Mouse (Mus musculus): ENCODE data around the gene Map2k7. TPM values are rescaled to one million over a fixed set of nuclear protein-coding genes. Genes with fewer than 3 reads are reported as not detected.
"Not testable (repeated sequence)": the region's sequence is repeated elsewhere in the genome, so short reads cannot be mapped to it uniquely, and the experiment has no call there.

The Map2k7 gene
- total RNA-seq, 1 experiment from 2014 or later, result 51.6 TPM

- no peak for ATAC-seq (replicated peaks in 1 of 2; ENCODE audit: insufficient read depth in 1 of 2, low FRiP score in 2 of 2, low TSS enrichment in 1 of 2, low read depth in 1 of 2, poor library complexity in 2 of 2, severe bottlenecking in 2 of 2)
These were observed 13.7 kb downstream of the Map2k7 start for GRCm38 (mm10) chr8:4252116-4252760.

GRCm38 (mm10) chr8:4252934-4253841 lies 14.6 kb downstream of the Map2k7 start, which contains the start of gene Snapc2:
Gene Snapc2, plus strand, starts transcription at chr8:4253080.
- ATAC-seq (replicated peaks in 1 of 2; ENCODE audit: insufficient read depth in 1 of 2, low FRiP score in 2 of 2, low TSS enrichment in 1 of 2, low read depth in 1 of 2, poor library complexity in 2 of 2, severe bottlenecking in 2 of 2), result peak; percentile 85 to 93

- ATAC-seq (replicated peaks in 1 of 2; ENCODE audit: insufficient read depth in 1 of 2, low FRiP score in 2 of 2, low TSS enrichment in 1 of 2, low read depth in 1 of 2, poor library complexity in 2 of 2, severe bottlenecking in 2 of 2), result no peak
These were observed 15.5 kb downstream of the Map2k7 start for GRCm38 (mm10) chr8:4254001-4254400.

- not testable (repeated sequence) for ATAC-seq (replicated peaks in 1 of 2; ENCODE audit: insufficient read depth in 1 of 2, low FRiP score in 2 of 2, low TSS enrichment in 1 of 2, low read depth in 1 of 2, poor library complexity in 2 of 2, severe bottlenecking in 2 of 2)
These were observed 16.9 kb downstream of the Map2k7 start for GRCm38 (mm10) chr8:4255471-4255870.

GRCm38 (mm10) chr8:4256911-4257310 lies 18.4 kb downstream of the Map2k7 start:
- no peak for ATAC-seq (replicated peaks in 1 of 2; ENCODE audit: insufficient read depth in 1 of 2, low FRiP score in 2 of 2, low TSS enrichment in 1 of 2, low read depth in 1 of 2, poor library complexity in 2 of 2, severe bottlenecking in 2 of 2)

GRCm38 (mm10) chr8:4257350-4257749 lies 18.8 kb downstream of the Map2k7 start:
- ATAC-seq (replicated peaks in 1 of 2; ENCODE audit: insufficient read depth in 1 of 2, low FRiP score in 2 of 2, low TSS enrichment in 1 of 2, low read depth in 1 of 2, poor library complexity in 2 of 2, severe bottlenecking in 2 of 2), result no peak

- peak; percentile 61 to 65 for ATAC-seq (replicated peaks in 1 of 2; ENCODE audit: insufficient read depth in 1 of 2, low FRiP score in 2 of 2, low TSS enrichment in 1 of 2, low read depth in 1 of 2, poor library complexity in 2 of 2, severe bottlenecking in 2 of 2)
These were observed 19.7 kb downstream of the Map2k7 start for GRCm38 (mm10) chr8:4258233-4258632.

- peak; percentile 12 to 22; a peak in 2 of 4 replicates for ATAC-seq (replicated peaks in 1 of 2; ENCODE audit: insufficient read depth in 1 of 2, low FRiP score in 2 of 2, low TSS enrichment in 1 of 2, low read depth in 1 of 2, poor library complexity in 2 of 2, severe bottlenecking in 2 of 2)
These were observed 20.1 kb downstream of the Map2k7 start for GRCm38 (mm10) chr8:4258678-4259077.

- peak; percentile 89 to 95 for ATAC-seq (replicated peaks in 1 of 2; ENCODE audit: insufficient read depth in 1 of 2, low FRiP score in 2 of 2, low TSS enrichment in 1 of 2, low read depth in 1 of 2, poor library complexity in 2 of 2, severe bottlenecking in 2 of 2)
These were observed 20.7 kb downstream of the Map2k7 start, which contains the start of gene Ctxn1 for GRCm38 (mm10) chr8:4259125-4259804. Gene Ctxn1, minus strand, starts transcription at chr8:4259274.

GRCm38 (mm10) chr8:4259805-4260170 lies 21.2 kb downstream of the Map2k7 start:
- no peak for ATAC-seq (replicated peaks in 1 of 2; ENCODE audit: insufficient read depth in 1 of 2, low FRiP score in 2 of 2, low TSS enrichment in 1 of 2, low read depth in 1 of 2, poor library complexity in 2 of 2, severe bottlenecking in 2 of 2)

GRCm38 (mm10) chr8:4263105-4263791 lies 24.7 kb downstream of the Map2k7 start:
- no peak for ATAC-seq (replicated peaks in 1 of 2; ENCODE audit: insufficient read depth in 1 of 2, low FRiP score in 2 of 2, low TSS enrichment in 1 of 2, low read depth in 1 of 2, poor library complexity in 2 of 2, severe bottlenecking in 2 of 2)

GRCm38 (mm10) chr8:4265160-4265914 lies 26.8 kb downstream of the Map2k7 start:
- no peak for ATAC-seq (replicated peaks in 1 of 2; ENCODE audit: insufficient read depth in 1 of 2, low FRiP score in 2 of 2, low TSS enrichment in 1 of 2, low read depth in 1 of 2, poor library complexity in 2 of 2, severe bottlenecking in 2 of 2)

- peak; percentile 56 to 73; a peak in 3 of 4 replicates for ATAC-seq (replicated peaks in 1 of 2; ENCODE audit: insufficient read depth in 1 of 2, low FRiP score in 2 of 2, low TSS enrichment in 1 of 2, low read depth in 1 of 2, poor library complexity in 2 of 2, severe bottlenecking in 2 of 2)
These were observed 29.1 kb downstream of the Map2k7 start for GRCm38 (mm10) chr8:4267627-4268026.

GRCm38 (mm10) chr8:4269609-4270008 lies 31.1 kb downstream of the Map2k7 start:
- ATAC-seq (replicated peaks in 1 of 2; ENCODE audit: insufficient read depth in 1 of 2, low FRiP score in 2 of 2, low TSS enrichment in 1 of 2, low read depth in 1 of 2, poor library complexity in 2 of 2, severe bottlenecking in 2 of 2), result no peak

GRCm38 (mm10) chr8:4275275-4276110 lies 37.0 kb downstream of the Map2k7 start, which contains the start of gene Timm44:
Gene Timm44, minus strand, starts transcription at chr8:4275913.
- ATAC-seq (replicated peaks in 1 of 2; ENCODE audit: insufficient read depth in 1 of 2, low FRiP score in 2 of 2, low TSS enrichment in 1 of 2, low read depth in 1 of 2, poor library complexity in 2 of 2, severe bottlenecking in 2 of 2), result peak; percentile 97 to 98

- peak in 1 of 2 experiments; percentile 44; a peak in 1 of 4 replicates for ATAC-seq (replicated peaks in 1 of 2; ENCODE audit: insufficient read depth in 1 of 2, low FRiP score in 2 of 2, low TSS enrichment in 1 of 2, low read depth in 1 of 2, poor library complexity in 2 of 2, severe bottlenecking in 2 of 2)
These were observed 37.5 kb downstream of the Map2k7 start for GRCm38 (mm10) chr8:4276111-4276465.

Measured in hematopoietic stem cell, adult 5-6 weeks (primary cell).